Mouse (Mus musculus): ENCODE data around the gene Golga2. TPM values are rescaled to one million over a fixed set of nuclear protein-coding genes. Genes with fewer than 3 reads are reported as not detected.

Gene Golga2
- polyA plus RNA-seq, 1 experiment from 2014 or later: 24.9 TPM

DNA sequence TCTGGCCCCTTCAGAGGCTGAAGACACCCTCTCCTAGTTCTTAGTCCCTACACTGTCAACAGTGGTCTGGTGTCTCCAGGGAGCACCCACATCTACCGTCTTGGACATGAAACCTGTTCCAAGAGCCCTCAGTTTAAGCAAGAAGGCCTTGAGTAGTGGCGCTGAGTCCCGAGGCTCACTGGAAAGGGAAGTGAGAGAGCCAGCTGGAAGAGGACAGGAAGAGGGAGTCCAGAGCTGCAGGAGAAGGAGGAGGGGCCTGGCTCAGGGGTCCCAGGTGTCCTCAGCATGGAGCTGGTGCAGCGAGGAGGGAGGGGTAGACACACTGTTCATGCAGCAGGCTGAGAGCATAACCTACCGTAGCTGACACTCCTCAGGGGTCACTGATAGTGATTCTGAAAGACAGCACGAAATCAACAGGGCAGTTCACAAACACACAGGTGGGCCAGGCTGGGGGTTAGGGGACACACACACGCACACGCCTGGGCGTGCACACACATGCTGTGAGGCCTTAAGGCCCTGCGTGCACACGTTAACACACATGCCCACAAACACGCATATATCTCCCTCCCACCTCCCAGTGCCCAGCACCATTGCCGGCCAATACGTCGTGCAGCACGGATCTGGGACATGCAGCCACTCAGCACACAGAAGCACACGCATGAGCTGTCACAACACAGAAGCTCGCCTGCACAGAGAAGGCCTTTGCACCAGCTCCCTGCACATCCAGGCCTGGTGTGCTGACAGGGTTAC, 23.1 kb downstream of the Golga2 start:
- 0 out of 2 replicates have a peak overlapping the region, but pooled peaks have one; percentile 72 for H3K4me3 ChIP-seq (replicated peaks)
- H3K9ac ChIP-seq: no peak overlapping the region
- no peak overlapping the region for H3K27ac ChIP-seq
- no peak for ATAC-seq (ENCODE audit: insufficient read depth, low FRiP score, low read depth)
- H3K36me3 ChIP-seq: peaks cover 35% of the 10 kb centered on the region
- peak overlapping the region; percentile 100; the same call in 1 of the 2 replicates for H3K4me2 ChIP-seq
- no peaks in the 10 kb centered on the region for H3K27me3 ChIP-seq (replicated peaks)
- H3K4me1 ChIP-seq: peaks cover 26% of the 10 kb centered on the region
- H3K9me3 ChIP-seq: no peaks in the 10 kb centered on the region
- WGBS: 81% methylated on average over 18 of the region's 18 CpGs

DNA sequence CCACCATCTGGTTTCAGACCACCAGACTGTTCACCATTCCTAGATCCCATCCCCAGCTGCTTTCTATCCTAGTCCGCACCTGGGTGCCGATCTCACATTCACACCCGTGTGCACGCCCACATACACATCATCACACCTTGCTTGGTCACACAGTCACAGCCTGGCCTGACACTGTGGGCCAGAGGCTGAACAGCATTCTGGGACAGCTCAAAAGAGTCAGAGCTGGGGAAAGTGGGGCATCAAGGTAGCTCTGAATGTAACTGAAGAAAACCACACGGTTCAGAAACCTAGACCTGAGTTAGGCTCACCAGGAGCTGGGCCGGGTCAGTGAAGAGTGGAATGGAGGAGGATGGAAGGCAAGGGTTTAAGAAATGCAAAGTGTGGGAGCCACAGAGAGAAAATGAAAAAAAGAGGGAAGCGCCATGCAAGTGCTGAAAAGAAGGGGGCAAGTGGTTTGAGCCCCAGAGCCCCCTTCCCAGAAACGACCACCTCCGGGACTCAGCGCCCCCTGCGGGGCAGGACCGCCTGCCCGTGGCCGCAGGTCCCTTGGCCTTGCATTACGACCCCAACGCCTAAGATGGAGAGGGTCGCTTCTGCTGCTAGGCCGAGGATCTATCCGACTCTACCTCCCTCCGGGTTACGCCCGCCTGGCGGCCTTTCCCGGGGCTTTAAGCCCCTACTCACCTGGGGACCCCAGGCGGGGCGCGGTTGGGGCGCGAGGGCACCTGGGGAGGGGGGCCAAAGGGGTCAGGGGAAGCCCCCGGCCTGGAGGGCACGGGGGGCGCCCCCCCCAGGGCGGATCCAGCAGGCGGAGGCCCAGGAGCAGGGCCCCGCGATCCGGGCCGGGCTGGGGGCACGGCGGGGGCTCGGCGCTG, 24.5 kb downstream of the Golga2 start:
- H3K9me3 ChIP-seq: no peaks in the 10 kb centered on the region
- no peaks in the 10 kb centered on the region for H3K27me3 ChIP-seq (replicated peaks)
- H3K27ac ChIP-seq: peak overlapping the region; percentile 55
- peak overlapping the region; percentile 72 for H3K4me3 ChIP-seq (replicated peaks)
- peaks cover 36% of the 10 kb centered on the region for H3K4me1 ChIP-seq
- H3K36me3 ChIP-seq: peaks cover 22% of the 10 kb centered on the region; the same call in 1 of the 2 replicates
- peak overlapping the region; percentile 100 for H3K4me2 ChIP-seq
- ATAC-seq (ENCODE audit: insufficient read depth, low FRiP score, low read depth): no peak
- peak overlapping the region; percentile 69 for H3K9ac ChIP-seq
- WGBS: 13% methylated on average over 31 of the region's 42 CpGs

DNA sequence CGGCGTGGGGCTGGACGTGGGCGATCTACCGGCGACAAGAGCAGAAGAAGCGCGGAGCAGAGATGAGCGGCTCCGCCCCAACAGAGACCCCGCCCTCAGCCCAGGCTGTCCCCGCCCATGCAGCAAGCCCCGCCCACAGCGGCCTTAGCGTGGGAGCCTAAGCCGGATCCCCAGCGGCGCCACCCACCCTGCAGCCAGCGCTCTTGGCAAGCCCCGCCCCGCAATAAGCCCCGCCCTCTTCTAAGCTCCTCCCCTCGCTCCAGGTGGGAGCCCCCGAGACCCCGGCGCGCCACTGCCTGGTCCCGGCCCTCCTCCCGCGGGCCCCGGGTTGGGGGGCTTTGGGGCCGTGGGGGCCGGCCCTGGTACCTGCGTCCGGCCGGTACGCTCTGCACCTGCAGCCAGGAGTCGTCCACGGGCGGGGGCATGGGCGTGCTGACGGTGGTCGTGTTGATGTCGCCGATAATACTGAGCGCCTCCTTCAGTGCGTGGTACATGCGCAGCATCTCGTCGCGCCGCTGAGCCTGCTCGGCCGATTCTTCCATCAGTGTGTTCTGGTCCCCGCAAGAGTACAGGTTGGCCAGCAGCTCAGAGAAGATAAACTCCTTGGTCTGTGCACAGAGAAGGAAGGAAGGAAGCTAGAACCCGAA, 25.3 kb downstream of the Golga2 start:
- WGBS: 5% methylated on average over 47 of the region's 56 CpGs
- H3K4me1 ChIP-seq: peaks cover 43% of the 10 kb centered on the region
- peak; percentile 71 for ATAC-seq (ENCODE audit: insufficient read depth, low FRiP score, low read depth)

DNA sequence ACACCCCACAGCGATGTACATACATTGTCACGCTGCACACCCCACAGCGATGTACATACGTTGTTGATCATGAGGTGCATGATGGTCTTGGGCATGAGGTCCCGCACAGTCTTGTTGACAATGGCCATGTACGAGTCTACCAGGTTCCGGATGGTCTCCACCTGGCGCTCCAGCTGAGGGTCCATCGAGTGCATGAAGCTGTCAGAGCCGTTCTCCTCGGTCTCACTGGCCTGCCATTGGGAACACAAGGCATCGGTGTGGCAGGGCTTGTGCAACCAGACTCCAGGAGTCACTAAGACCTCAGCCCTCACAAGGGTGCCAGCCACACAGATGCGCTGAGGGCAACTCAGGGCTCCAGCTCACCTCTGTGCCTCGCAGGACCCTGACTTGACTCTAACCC, 27.6 kb downstream of the Golga2 start:
- Histone ChIP-seq H3K9me3 (no peaks in the 10 kb centered on the region), H3K9ac (no peak overlapping the region), H3K4me3 (replicated peaks) (no peak overlapping the region), H3K36me3 (no peaks in the 10 kb centered on the region), H3K27me3 (replicated peaks) (no peaks in the 10 kb centered on the region), H3K27ac (peak overlapping the region; percentile 80), H3K4me1 (peaks cover 57% of the 10 kb centered on the region), H3K4me2 (no peak overlapping the region)
- ATAC-seq (ENCODE audit: insufficient read depth, low FRiP score, low read depth): no peak
- 92% methylated on average over 14 of the region's 14 CpGs for WGBS

More for the DNA sequence above, 25.3 kb downstream of the Golga2 start:
- Histone ChIP-seq H3K9me3 (no peaks in the 10 kb centered on the region), H3K27me3 (replicated peaks) (no peaks in the 10 kb centered on the region), H3K27ac (peak overlapping the region; percentile 35; the same call in 1 of the 2 replicates), H3K9ac (peak overlapping the region; percentile 69), H3K36me3 (peaks cover 18% of the 10 kb centered on the region; the same call in 1 of the 2 replicates), H3K4me2 (peak overlapping the region; percentile 100), H3K4me3 (replicated peaks) (peak overlapping the region; percentile 72)

- H3K4me3 ChIP-seq (replicated peaks): no peak overlapping the region
- WGBS: 16% methylated on average over 8 of the region's 8 CpGs
- no peaks in the 10 kb centered on the region for H3K36me3 ChIP-seq
- peaks cover 59% of the 10 kb centered on the region for H3K4me1 ChIP-seq
- H3K4me2 ChIP-seq: peak overlapping the region; percentile 35
- peak; percentile 23; the same call in 1 of the 2 replicates for ATAC-seq (ENCODE audit: insufficient read depth, low FRiP score, low read depth)
- H3K9ac ChIP-seq: no peak overlapping the region; the same call in 1 of the 2 replicates
- no peaks in the 10 kb centered on the region for H3K27me3 ChIP-seq (replicated peaks)
- peak overlapping the region; percentile 80 for H3K27ac ChIP-seq
- no peaks in the 10 kb centered on the region for H3K9me3 ChIP-seq
Observed at GRCm38 (mm10) chr2:32315751-32316150, 28.6 kb downstream of the Golga2 start.

GRCm38 (mm10) chr2:32316887-32317656, 29.9 kb downstream of the Golga2 start:
- no peak overlapping the region for H3K4me3 ChIP-seq (replicated peaks)
- H3K9me3 ChIP-seq: no peaks in the 10 kb centered on the region
- no peak overlapping the region for H3K9ac ChIP-seq
- no peaks in the 10 kb centered on the region for H3K27me3 ChIP-seq (replicated peaks)
- peaks cover 48% of the 10 kb centered on the region for H3K4me1 ChIP-seq
- peak overlapping the region; percentile 91 for H3K27ac ChIP-seq
- H3K36me3 ChIP-seq: no peaks in the 10 kb centered on the region
- ATAC-seq (ENCODE audit: insufficient read depth, low FRiP score, low read depth): peak; percentile 9; the same call in 1 of the 2 replicates
- no peak overlapping the region; the same call in none of the 2 replicates for H3K4me2 ChIP-seq
- 37% methylated on average over 20 of the region's 20 CpGs for WGBS

DNA sequence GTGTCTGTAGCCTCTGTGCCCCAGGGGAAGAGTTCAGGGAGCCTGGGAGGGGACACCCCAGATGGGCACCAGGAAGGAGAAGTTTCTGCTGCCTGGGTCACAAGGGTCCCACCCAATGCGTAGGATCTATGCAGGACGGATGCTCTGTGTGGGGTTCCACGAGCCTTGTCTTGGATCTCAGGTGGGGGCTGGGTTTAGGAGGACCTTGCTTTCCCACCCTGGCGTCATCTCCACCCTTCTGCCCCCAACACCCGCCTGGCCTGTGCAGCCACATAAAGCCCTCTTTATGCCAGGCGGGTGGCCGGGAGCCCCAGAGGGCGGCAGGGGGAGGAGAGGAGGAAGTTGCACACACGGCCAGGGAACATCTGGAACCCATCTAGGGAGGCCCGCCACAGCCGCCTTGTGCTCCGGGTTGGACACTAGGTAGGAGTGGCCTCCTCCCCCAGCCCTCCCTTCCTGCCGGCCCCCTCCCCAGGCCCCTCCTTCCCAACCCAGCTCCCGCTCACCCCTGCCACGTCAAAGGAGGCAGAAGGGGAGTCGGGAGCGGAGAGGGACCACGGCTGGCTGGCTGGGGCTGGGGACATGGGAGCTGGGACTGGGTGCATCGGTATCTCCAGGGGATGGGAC, 30.7 kb downstream of the Golga2 start:
- Histone ChIP-seq H3K27ac (peak overlapping the region; percentile 91), H3K27me3 (replicated peaks) (no peaks in the 10 kb centered on the region), H3K9me3 (no peaks in the 10 kb centered on the region), H3K4me3 (replicated peaks) (peak overlapping the region; percentile 49), H3K36me3 (no peaks in the 10 kb centered on the region), H3K9ac (peak overlapping the region; percentile 50), H3K4me1 (peaks cover 42% of the 10 kb centered on the region), H3K4me2 (peak overlapping the region; percentile 52)
- peak; percentile 70 for ATAC-seq (ENCODE audit: insufficient read depth, low FRiP score, low read depth)
- WGBS: 7% methylated on average over 14 of the region's 19 CpGs

DNA sequence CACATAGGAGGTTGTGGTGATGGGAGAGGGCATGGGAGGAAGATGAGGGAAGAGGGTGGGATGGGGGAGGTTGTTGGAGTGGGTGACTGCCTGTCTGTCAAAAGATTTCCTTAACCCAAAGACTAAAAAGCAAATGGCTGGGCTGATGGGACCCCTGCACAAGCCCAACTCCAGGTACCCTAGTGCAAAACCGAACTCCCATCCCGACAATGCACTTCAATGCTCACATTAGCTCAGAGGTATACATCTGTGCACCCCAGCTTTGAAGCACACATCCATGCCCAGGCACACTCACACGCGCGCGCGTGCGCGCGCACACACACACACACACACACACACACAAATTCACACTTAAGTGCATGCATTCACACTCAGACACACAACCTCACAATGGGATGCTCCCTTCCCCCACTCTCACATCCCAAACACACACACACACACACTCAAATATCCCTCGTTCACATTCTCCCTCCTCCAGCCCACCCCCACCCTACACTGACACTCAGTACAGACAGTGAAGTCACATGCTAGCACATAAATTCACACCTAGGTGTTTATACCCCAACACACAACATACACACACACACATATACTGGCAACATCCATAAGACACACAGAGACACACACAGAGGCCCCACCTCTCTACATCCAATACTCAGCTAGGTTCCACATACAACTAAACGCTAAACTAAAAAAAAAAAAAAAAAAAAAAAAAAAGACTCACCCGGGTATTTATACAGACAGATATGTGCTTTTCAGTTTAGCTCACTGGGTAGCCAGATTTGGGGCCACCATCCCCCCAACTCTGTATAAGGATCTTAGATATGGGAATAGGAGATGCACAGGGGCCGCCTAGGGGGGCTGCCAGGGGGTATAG, 31.8 kb downstream of the Golga2 start:
- ATAC-seq (ENCODE audit: insufficient read depth, low FRiP score, low read depth): no peak
- H3K4me1 ChIP-seq: peaks cover 42% of the 10 kb centered on the region
- 59% methylated on average over 14 of the region's 14 CpGs for WGBS
- H3K9ac ChIP-seq: peak overlapping the region; percentile 50; the same call in 1 of the 2 replicates
- H3K9me3 ChIP-seq: no peaks in the 10 kb centered on the region
- no peaks in the 10 kb centered on the region for H3K36me3 ChIP-seq
- no peaks in the 10 kb centered on the region for H3K27me3 ChIP-seq (replicated peaks)
- H3K4me2 ChIP-seq: peak overlapping the region; percentile 52
- peak overlapping the region; percentile 91 for H3K27ac ChIP-seq
- H3K4me3 ChIP-seq (replicated peaks): peak overlapping the region; percentile 49

DNA sequence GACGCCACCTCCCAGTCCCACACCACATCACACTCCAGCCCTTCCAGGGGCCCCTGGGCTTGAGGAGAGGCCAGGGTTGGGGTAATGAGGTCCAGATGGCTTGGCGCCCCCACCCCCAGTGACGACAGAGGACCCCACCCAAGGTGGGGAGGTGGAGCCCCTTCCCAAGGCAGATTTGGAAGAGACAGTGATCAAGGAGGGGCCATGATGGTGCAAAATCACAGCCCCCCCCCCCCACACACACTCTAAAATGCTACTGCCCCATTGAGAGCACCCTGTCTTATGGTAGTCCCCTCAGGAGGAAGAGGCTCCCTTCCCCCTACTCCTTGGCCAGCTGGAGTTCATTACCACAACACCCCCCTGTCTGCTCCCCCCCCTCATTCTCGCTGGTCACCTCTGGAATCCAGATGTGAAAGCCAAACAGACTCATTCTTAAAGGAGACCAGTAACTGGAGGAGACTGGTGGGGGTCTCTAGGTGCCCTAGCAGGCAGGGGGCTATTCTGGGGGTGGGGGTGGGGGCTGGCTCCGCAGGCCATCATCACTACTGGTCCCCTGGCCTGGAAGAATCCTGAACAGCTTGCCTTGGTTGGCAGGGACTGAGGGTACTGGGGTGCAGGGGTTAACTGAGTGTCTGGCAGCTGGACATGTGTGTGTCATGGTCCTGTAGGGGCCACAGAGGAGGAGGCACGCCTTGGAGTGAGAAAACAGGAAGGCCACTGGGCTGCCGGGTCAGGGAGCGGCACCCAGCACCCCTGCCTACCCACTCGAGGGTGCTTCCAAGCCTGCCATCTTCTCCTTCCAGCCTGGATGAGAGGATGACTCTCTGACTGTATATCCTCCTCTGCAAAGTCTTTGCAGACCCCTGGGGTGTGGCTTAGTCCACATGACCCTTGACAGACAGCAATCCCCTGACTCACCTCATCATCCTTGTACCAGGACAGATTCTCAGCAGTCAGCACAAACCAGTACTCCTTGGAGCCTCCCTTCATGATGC, 32.7 kb downstream of the Golga2 start:
- Histone ChIP-seq H3K4me1 (peaks cover 42% of the 10 kb centered on the region), H3K4me2 (peak overlapping the region; percentile 52), H3K9ac (no peak overlapping the region), H3K36me3 (no peaks in the 10 kb centered on the region), H3K4me3 (replicated peaks) (peak overlapping the region; percentile 49; the same call in 1 of the 2 replicates), H3K27ac (peak overlapping the region; percentile 91), H3K27me3 (replicated peaks) (no peaks in the 10 kb centered on the region), H3K9me3 (no peaks in the 10 kb centered on the region)
- ATAC-seq (ENCODE audit: insufficient read depth, low FRiP score, low read depth): peak; percentile 8; the same call in 1 of the 2 replicates
- 29% methylated on average over 9 of the region's 9 CpGs for WGBS
